Mouse (Mus musculus): ENCODE results near the gene Otud5.
"Not testable (repeated sequence)": the region's sequence is repeated elsewhere in the genome, so short reads cannot be mapped to it uniquely, and the experiment has no call there.

Gene Otud5

GRCm38 (mm10) chrX:7841163-7842162 is at the start of gene Otud5:
Gene Otud5, plus strand, starts transcription at chrX:7841364.
- DNase-seq (ENCODE audit: low spot score in 2 of 2), result peak; percentile 71 to 88

DNA sequence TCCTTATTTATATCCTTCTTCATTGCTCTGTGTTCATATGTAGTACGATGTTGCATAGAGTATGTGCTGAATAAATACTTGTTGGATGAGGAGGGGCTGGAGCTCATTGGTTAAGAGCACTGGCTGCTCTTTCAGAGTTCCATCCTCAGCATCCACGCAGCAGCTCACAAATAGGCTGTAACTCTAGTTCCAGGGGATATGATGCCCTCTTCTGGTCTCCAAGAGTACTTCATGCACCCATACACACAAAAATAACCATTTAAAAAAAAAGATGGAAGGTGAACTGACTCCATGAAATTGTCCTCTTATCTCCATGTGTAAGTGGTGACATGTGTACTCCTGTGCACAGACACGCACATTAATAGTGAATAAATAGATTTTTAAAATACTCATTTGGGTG is 47.8 kb upstream of the Otud5 start:
- no peak for DNase-seq (ENCODE audit: low spot score in 2 of 2)

GRCm38 (mm10) chrX:7795016-7795415 is 46.1 kb upstream of the Otud5 start:
- DNase-seq (ENCODE audit: low spot score in 2 of 2), result no peak

GRCm38 (mm10) chrX:7797327-7797726 is 43.8 kb upstream of the Otud5 start:
- DNase-seq (ENCODE audit: low spot score in 2 of 2), result no peak

GRCm38 (mm10) chrX:7802157-7802556 is 39.0 kb upstream of the Otud5 start:
- DNase-seq (ENCODE audit: low spot score in 2 of 2), result not testable (repeated sequence)

DNA sequence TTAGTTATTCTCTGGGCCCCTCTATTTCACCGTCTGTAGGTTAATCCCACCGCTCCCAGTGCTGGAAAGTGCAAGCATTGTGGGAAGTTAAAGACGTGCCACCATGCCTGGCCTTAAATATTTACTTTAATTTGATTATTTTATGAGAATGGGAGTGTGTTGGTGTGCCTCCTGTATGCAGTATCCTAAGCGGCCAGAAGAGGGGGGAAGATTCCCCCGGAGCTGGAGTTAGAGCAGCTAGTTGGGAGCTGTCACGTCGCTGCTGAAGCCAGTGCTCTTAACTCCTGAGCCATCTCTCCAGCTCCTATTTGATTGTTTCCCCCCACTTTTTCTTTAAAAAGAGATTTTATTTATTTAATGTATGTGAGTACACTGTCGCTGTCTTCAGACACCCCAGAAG is 26.1 kb upstream of the Otud5 start:
- DNase-seq (ENCODE audit: low spot score in 2 of 2), result peak in 1 of 2 experiments; percentile 30

- peak in 1 of 2 experiments; percentile 14 for DNase-seq (ENCODE audit: low spot score in 2 of 2)
Observed at GRCm38 (mm10) chrX:7821865-7822779, 19.0 kb upstream of the Otud5 start, which contains the start of gene Kcnd1. Gene Kcnd1, plus strand, starts transcription at chrX:7822289.

DNA sequence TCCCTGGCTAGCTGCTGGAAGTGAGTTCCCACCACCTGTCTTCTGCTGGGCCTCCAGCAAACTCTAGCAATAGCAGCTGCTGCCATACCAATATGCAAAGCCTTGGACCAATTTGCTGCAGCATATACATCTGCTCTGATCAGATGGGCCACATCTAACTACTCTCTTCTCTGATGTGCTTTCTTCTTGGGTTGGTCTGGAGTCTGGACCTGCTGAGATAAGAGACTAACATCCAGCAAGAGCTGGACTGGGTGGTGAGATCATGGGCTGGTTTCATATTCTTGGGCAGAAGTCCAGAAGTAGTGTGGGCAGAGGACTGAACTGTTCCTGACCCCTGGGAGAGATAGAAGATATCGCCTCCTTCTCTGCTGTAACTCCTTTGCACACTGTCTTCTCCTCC is 4.0 kb upstream of the Otud5 start:
- no peak for DNase-seq (ENCODE audit: low spot score in 2 of 2)

GRCm38 (mm10) chrX:7840842-7841162 is 362 bp upstream of the Otud5 start:
- no peak for DNase-seq (ENCODE audit: low spot score in 2 of 2)

- DNase-seq (ENCODE audit: low spot score in 2 of 2), result no peak
Observed at GRCm38 (mm10) chrX:7842318-7842717, 1.2 kb downstream of the Otud5 start.

DNA sequence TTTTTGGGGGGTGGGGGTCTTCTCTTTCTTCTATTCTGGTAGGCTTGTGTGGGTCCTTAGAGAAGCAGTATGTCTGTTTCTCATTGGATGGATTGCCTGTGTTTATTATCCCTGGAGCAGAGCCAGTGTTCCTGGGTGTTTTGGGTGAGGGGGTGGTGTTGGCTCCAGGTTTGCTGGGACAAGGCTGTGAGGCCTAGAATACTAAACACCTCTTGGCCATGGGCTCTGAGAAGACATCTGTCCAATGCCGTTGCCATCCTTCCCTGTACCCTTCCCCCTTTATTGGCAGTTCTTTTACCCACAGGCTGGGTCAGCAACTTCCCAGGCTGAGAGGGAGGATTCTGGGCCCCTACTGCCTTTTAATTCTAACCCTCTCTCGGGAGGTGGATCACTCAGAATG is 6.7 kb downstream of the Otud5 start:
- DNase-seq (ENCODE audit: low spot score in 2 of 2), result peak in 1 of 2 experiments; percentile 2

GRCm38 (mm10) chrX:7854578-7854977 is 13.4 kb downstream of the Otud5 start:
- DNase-seq (ENCODE audit: low spot score in 2 of 2), result no peak

DNA sequence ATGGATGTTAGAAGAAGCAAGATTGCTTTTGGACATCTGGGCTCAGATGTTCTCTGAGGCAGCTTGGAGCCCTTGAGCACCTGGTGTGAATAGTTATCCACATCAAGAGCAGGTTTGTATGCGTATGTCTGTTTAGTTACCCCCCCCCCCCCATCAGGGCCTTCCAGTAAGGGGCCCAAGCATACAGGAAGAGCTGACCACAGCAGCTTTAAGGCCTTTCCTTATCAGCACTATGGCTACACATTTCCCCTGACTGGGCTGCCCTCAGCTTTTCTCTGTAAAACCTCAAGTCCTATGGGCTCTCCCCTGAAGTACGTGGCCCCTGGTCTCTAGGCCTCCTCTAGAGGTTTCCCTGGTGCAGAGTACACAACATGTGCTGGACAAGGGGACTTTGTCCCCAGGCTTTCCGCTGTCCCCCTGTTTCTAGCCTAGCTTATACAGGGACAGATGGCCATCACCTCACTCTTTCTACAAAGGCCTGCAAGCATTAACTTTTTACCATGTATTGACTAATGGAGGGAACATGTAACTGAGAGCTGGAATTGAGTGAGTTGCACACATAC is 18.1 kb downstream of the Otud5 start:
- no peak for DNase-seq (ENCODE audit: low spot score in 2 of 2)

DNA sequence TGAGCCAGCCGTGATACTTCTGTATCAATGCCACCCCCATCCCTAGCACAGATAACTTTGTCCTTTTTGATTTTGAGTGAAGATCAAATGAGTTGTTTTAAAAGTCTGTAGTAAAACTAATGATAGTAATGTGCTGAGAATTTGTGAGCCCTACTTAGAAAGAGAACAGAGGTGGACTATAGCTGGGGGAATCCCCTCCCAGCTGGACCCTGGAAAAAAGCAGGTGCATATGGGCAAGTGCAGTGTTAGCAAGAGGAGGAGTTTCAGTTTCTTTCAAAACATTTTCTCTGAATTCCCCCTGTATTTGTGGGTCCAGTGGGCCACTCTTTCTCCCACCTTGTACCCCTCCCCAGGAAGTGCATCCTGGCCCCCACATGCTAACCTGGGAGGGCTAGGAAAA is 22.0 kb downstream of the Otud5 start:
- no peak for DNase-seq (ENCODE audit: low spot score in 2 of 2)

DNA sequence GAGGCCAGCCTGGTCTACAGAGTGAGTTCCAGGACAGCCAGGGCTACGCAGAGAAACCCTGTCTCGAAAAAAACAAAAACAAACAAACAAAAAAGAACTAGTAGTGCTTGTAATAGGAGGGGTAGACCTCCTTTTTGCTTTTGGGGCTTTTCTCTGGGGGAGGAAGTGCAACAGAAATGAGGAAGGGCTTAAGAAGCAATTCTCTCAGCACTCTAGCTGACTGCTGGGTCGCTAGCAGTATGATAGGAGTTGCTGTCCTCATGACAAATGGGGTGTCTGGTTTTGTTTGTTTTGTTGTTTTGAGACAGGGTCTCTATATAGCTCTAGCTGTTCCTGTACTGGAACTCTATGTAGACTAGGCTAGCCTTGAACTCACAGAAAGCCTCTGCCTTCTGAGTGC is 23.4 kb downstream of the Otud5 start:
- no peak for DNase-seq (ENCODE audit: low spot score in 2 of 2)

GRCm38 (mm10) chrX:7865343-7865742 is 24.2 kb downstream of the Otud5 start:
- DNase-seq (ENCODE audit: low spot score in 2 of 2), result no peak

- DNase-seq (ENCODE audit: low spot score in 2 of 2), result no peak
Observed at GRCm38 (mm10) chrX:7865786-7866185, 24.6 kb downstream of the Otud5 start.

GRCm38 (mm10) chrX:7867141-7867540 is 26.0 kb downstream of the Otud5 start:
- no peak for DNase-seq (ENCODE audit: low spot score in 2 of 2)

GRCm38 (mm10) chrX:7868506-7868905 is 27.3 kb downstream of the Otud5 start:
- no peak for DNase-seq (ENCODE audit: low spot score in 2 of 2)

DNA sequence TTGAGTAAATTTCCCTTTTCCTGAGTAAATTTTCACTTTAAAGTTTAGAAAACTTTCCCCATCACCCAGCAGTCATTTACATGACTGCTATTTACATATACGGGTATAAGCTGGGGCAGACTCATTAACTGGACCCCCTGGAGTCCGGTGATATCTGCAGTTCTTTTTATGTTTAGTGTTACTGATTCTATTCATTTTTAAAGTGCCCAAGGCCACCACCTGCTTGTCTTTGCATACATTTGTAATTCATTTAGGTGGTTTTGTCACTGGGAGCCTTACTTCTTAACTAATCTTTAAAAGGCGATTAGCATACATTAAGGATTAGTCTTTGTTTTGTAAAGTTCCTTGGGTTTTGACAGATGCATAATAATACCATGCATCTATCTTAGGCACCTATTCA is 28.7 kb downstream of the Otud5 start:
- DNase-seq (ENCODE audit: low spot score in 2 of 2), result no peak

GRCm38 (mm10) chrX:7878007-7878419 is 36.8 kb downstream of the Otud5 start, which contains the start of gene Pim2:
Gene Pim2, plus strand, starts transcription at chrX:7878262.
- peak; percentile 44 to 72 for DNase-seq (ENCODE audit: low spot score in 2 of 2)

- peak in 1 of 2 experiments; percentile 12 for DNase-seq (ENCODE audit: low spot score in 2 of 2)
Observed at GRCm38 (mm10) chrX:7878495-7878894, 37.3 kb downstream of the Otud5 start.
